Mouse (Mus musculus) myocyte (in vitro differentiated cells): ENCODE measurements around the gene Gja8.

Experiments
- POLR2A ChIP-seq: IDR thresholded peaks from one replicate; pipeline ENCODE4 v1.6.1; 2011; ENCODE audit warnings: low read depth, mild to moderate bottlenecking, control low read depth, moderate library complexity; ENCODE audit not compliant: insufficient read length
- REST ChIP-seq: IDR thresholded peaks from one replicate; pipeline ENCODE4 v1.6.1; 2011; ENCODE audit warnings: mild to moderate bottlenecking, control low read depth, moderate library complexity; ENCODE audit not compliant: insufficient read depth, insufficient read length

- TF ChIP-seq POLR2A (no peak), REST (no peak)
Measured at GRCm38 (mm10) chr3:96931261-96931681, 5.5 kb upstream of the Gja8 start.
